Mouse (Mus musculus) brain, embryonic 14.5 days (tissue): Measurements from ENCODE around the gene Samhd1.

Experiments used
- CTCF ChIP-seq: fragments of 200-500 bp; IDR thresholded peaks from 2 replicates; pipeline ENCODE4 v1.5.1; 2012; ENCODE audit warnings: inconsistent platforms, mild to moderate bottlenecking, moderate library complexity, borderline replicate concordance; ENCODE audit not compliant: insufficient read depth, insufficient read length; ENCODE audit errors: extremely low read depth
- POLR2A ChIP-seq: fragments of 200-500 bp; IDR thresholded peaks from 2 replicates; pipeline ENCODE4 v1.6.1; 2012; ENCODE audit warnings: mild to moderate bottlenecking, inconsistent platforms, borderline replicate concordance; ENCODE audit not compliant: poor library complexity, insufficient read depth, insufficient read length, severe bottlenecking; ENCODE audit errors: extremely low read depth

DNA sequence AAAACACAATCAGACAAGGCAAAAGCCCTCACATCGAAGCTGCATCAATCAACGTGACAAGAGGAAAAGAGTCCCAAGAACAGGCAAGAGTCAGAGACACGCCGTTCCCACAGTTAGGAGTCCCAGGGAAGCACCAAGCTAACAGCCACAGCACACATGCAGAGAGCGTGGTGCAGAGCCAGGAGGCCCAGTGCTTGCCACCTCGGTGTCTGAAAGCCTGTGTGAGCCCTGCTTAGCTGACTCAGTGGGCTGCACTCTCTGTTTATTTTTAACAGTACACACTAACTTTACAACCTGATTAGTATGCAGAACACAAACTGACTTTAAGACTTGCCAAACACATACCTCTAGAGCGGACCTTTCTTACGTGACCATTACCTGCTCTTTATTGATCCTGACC lies 30.6 kb downstream of the Samhd1 start:
- no peak for TF ChIP-seq CTCF
- no peak for TF ChIP-seq POLR2A
